Mouse (Mus musculus): Measurements from ENCODE around the gene 1700009N14Rik.

GRCm38 (mm10) chr4:39486393-39486792, 36.3 kb downstream of the 1700009N14Rik start:
- no peak for TF ChIP-seq POLR2A (IDR thresholded peaks at IDR 0.05; ENCODE audit: borderline replicate concordance, insufficient read depth, low read length)
- no peak for TF ChIP-seq CTCF (IDR thresholded peaks at IDR 0.05; ENCODE audit: borderline replicate concordance, insufficient read depth, low read depth, low read length)

Measured in cerebellum, adult 2 months (tissue).